Mouse (Mus musculus) ES-E14 (cell line): ENCODE data around the gene Wnk2. TPM values are rescaled to one million over a fixed set of nuclear protein-coding genes. Genes with fewer than 3 reads are reported as not detected.

Source experiments
- DNase-seq: peaks from one replicate; pipeline ENCODE4 v3.0.0-alpha.2; 2013; ENCODE audit warnings: low read depth, low spot score
- H3K27ac ChIP-seq: 2 replicates; pipeline ENCODE4 v1.5.1; 2012; ENCODE audit warnings: low read depth, mild to moderate bottlenecking, low read length, moderate library complexity, mixed read lengths; ENCODE audit not compliant: poor library complexity, insufficient read depth, severe bottlenecking
- H3K36me3 ChIP-seq: 2 replicates; pipeline ENCODE4 v1.6.1; 2012; ENCODE audit warnings: mild to moderate bottlenecking, low read length, moderate library complexity, mixed read lengths; ENCODE audit not compliant: control insufficient read depth, poor library complexity, insufficient read depth, severe bottlenecking
- H3K4me1 ChIP-seq, 2 experiments: fragments of 150-350 bp in 1 of 2; sonication (generic) in 1 of 2; 2 replicates each; pipeline ENCODE4 v1.6.1; 2012; ENCODE audit warnings: low read length in 2 of 2, mild to moderate bottlenecking in 1 of 2, mixed read lengths in 1 of 2; ENCODE audit not compliant: control insufficient read depth in 2 of 2, insufficient read depth in 2 of 2, poor library complexity in 1 of 2
- H3K4me3 ChIP-seq, 2 experiments: fragments of 150-350 bp in 1 of 2; sonication (generic) in 1 of 2; 2 replicates each; pipeline ENCODE4 v1.5.1; 2012; ENCODE audit warnings: low read length in 2 of 2, low read depth in 1 of 2, mild to moderate bottlenecking in 1 of 2, mixed read lengths in 1 of 2; ENCODE audit not compliant: insufficient read depth in 1 of 2, poor library complexity in 1 of 2, severe bottlenecking in 1 of 2
- H3K9ac ChIP-seq: 2 replicates; pipeline ENCODE4 v1.6.1; 2012; ENCODE audit warnings: low read depth, mild to moderate bottlenecking, low read length, mixed read lengths; ENCODE audit not compliant: poor library complexity, insufficient read depth, severe bottlenecking
- H3K9me3 ChIP-seq: fragments of 150-350 bp; sonication (generic); 2 replicates; pipeline ENCODE4 v1.6.1; 2012; ENCODE audit warnings: low read depth, mild to moderate bottlenecking, low read length; ENCODE audit not compliant: control insufficient read depth, insufficient read depth
- CHD2 ChIP-seq: IDR thresholded peaks from 2 replicates; pipeline ENCODE4 v1.6.1; 2014; ENCODE audit warnings: mild to moderate bottlenecking, low read depth, low read length, inconsistent platforms
- HCFC1 ChIP-seq: IDR thresholded peaks from 2 replicates; pipeline ENCODE4 v1.6.1; 2012; ENCODE audit warnings: low read length, inconsistent platforms, borderline replicate concordance; ENCODE audit not compliant: insufficient read depth
- MAFK ChIP-seq: IDR thresholded peaks from 2 replicates; pipeline ENCODE4 v1.6.1; 2014; ENCODE audit warnings: mild to moderate bottlenecking, low read depth, low read length, inconsistent platforms; ENCODE audit not compliant: insufficient read depth
- ZC3H11A ChIP-seq: IDR thresholded peaks from 2 replicates; pipeline ENCODE4 v1.6.1; 2012; ENCODE audit warnings: low read depth, mild to moderate bottlenecking, inconsistent platforms, low read length, borderline replicate concordance
- ZNF384 ChIP-seq: IDR thresholded peaks from 2 replicates; pipeline ENCODE4 v1.6.1; 2012; ENCODE audit warnings: low read depth, low read length, inconsistent platforms
- in situ Hi-C, 2 experiments: fragments of 600-800 bp; cut with MboI; formaldehyde crosslinking; loops; one replicate each; pipeline ENCODE4 v1.15.1; 2025; ENCODE audit warnings: low sequenced_read_pairs in 2 of 2, inconsistent platforms in 1 of 2; ENCODE audit not compliant: unreplicated experiment in 2 of 2
- total RNA-seq: library from RNA; depleted of rRNA; stranded (reverse); fragments of 300-350 nt; gene quantifications from 2 replicates; pipeline ENCODE4 v1.2.3, GENCODE M21; 2012

Wnk2 gene
- total RNA-seq, 1 experiment: 1.6 TPM

GRCm38 (mm10) chr13:49161236-49161635, 13.4 kb upstream of the Wnk2 start:
- H3K9ac ChIP-seq: no peak overlapping the region
- no peak for DNase-seq
- in situ Hi-C loops: loop anchor here in 1 of 2 experiments (25.0 kb wide), 1 partner anchor 499 kb away; the partner anchor contains the start of gene Barx1

GRCm38 (mm10) chr13:49158040-49158713, 10.4 kb upstream of the Wnk2 start:
- TF ChIP-seq ZC3H11A: no peak
- TF ChIP-seq CHD2: no peak
- no peak for TF ChIP-seq ZNF384
- TF ChIP-seq MAFK: no peak
- no peak for TF ChIP-seq HCFC1
- Histone ChIP-seq H3K4me1 (peaks cover 0 to 4% of the 10 kb centered on the region in 2 experiments; a peak in 1 of 4 replicates), H3K36me3 (no peaks in the 10 kb centered on the region), H3K9me3 (no peaks in the 10 kb centered on the region), H3K27ac (no peak overlapping the region), H3K9ac (no peak overlapping the region), H3K4me3 (no peak overlapping the region)
- no peak for DNase-seq
- in situ Hi-C loops: loop anchor here in 1 of 2 experiments (25.0 kb wide), 1 partner anchor 496 kb away; the partner anchor contains the start of gene Barx1

More at GRCm38 (mm10) chr13:49161236-49161635, 13.4 kb upstream of the Wnk2 start:
- no peak for TF ChIP-seq ZNF384
- no peak for TF ChIP-seq CHD2
- no peak for TF ChIP-seq MAFK
- TF ChIP-seq ZC3H11A: no peak
- TF ChIP-seq HCFC1: no peak
- Histone ChIP-seq H3K27ac (no peak overlapping the region), H3K4me3 (no peak overlapping the region), H3K36me3 (no peaks in the 10 kb centered on the region), H3K9me3 (no peaks in the 10 kb centered on the region), H3K4me1 (peaks cover 0 to 4% of the 10 kb centered on the region in 2 experiments; a peak in 1 of 4 replicates)

- Histone ChIP-seq H3K9me3 (no peaks in the 10 kb centered on the region), H3K4me1 (peaks cover 0 to 4% of the 10 kb centered on the region in 2 experiments; a peak in 1 of 4 replicates), H3K4me3 (no peak overlapping the region), H3K27ac (no peak overlapping the region), H3K36me3 (no peaks in the 10 kb centered on the region), H3K9ac (no peak overlapping the region)
- DNase-seq: no peak
- TF ChIP-seq CHD2 (no peak), HCFC1 (no peak), ZNF384 (no peak), ZC3H11A (no peak), MAFK (no peak)
- in situ Hi-C loops: loop anchor here in 1 of 2 experiments (25.0 kb wide), 1 partner anchor 494 kb away; the partner anchor contains the start of gene Barx1
Measured at GRCm38 (mm10) chr13:49156645-49157044, 8.8 kb upstream of the Wnk2 start.

- Histone ChIP-seq H3K36me3 (no peaks in the 10 kb centered on the region), H3K4me3 (no peak overlapping the region), H3K9me3 (no peaks in the 10 kb centered on the region), H3K4me1 (no peaks in the 10 kb centered on the region), H3K27ac (no peak overlapping the region), H3K9ac (no peak overlapping the region)
- in situ Hi-C loops: loop anchor here in 1 of 2 experiments (25.0 kb wide), 1 partner anchor 492 kb away; the partner anchor contains the start of gene Barx1
- DNase-seq: no peak
- TF ChIP-seq MAFK (no peak), HCFC1 (no peak), CHD2 (no peak), ZC3H11A (no peak), ZNF384 (no peak)
Measured at GRCm38 (mm10) chr13:49154621-49155020, 6.8 kb upstream of the Wnk2 start.
